Mouse (Mus musculus) kidney, adult 2 months (tissue): ENCODE data around the gene Cntrl.

Experiments
- CTCF ChIP-seq: fragments of 200-500 bp; conservative IDR thresholded peaks from 2 replicates; pipeline ENCODE4 v1.5.1; 2011; ENCODE audit warnings: low read depth, mild to moderate bottlenecking, control low read depth, low read length, moderate library complexity, mixed read lengths; ENCODE audit not compliant: insufficient read depth, insufficient read length
- POLR2A ChIP-seq: fragments of 200-500 bp; IDR thresholded peaks from one replicate; pipeline ENCODE4 v1.6.1; 2011; ENCODE audit warnings: low read depth, low read length, control low read depth

DNA sequence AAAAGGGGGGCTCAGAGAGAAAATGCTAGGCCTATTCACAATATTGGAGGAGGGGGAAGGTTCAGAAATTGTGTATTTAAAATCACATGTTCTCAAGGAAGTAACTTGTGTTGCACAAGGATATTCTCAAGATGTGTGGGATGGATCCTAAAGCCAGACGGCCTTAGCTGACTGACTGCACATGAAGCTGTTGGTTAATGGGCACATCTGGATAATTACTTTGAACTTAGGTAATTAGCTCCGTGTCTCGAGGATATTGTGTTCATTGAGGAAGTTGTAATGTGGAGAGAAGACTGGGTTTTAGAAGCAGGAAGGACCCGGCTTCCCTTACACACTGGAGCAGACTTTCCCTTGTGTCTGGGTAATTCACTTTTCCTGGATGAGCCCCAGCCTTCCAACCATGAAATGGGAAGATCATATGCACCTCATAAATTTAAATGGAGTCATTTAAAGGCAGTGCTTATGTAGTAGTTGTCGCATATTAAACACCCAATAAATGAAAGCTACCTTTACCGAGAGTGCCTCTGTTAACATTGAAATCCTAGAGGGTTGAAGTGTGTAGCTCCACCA, 113.6 kb downstream of the Cntrl start:
- no peak for TF ChIP-seq POLR2A
- TF ChIP-seq CTCF, result no peak
